Mouse (Mus musculus) stomach, postnatal 0 days (tissue): Measurements from ENCODE around the gene Ppp1r3a. TPM values are rescaled to one million over a fixed set of nuclear protein-coding genes. Genes with fewer than 3 reads are reported as not detected.
A peak's percentile ranks its signal among the peaks of the same experiment; 100 is the strongest.

Experiments
- ATAC-seq: fragments of 200-750 bp; cut with Nextera tagmentation; 2 replicates; pipeline ENCODE4 v1.8.0; 2017; ENCODE audit not compliant: low FRiP score, low TSS enrichment
- DNase-seq: peaks from one replicate; pipeline ENCODE4 v3.0.0-alpha.2; 2016; ENCODE audit warnings: low spot score
- H3K27ac ChIP-seq: fragments of 300-500 bp; sonication (generic); replicated peaks from 2 replicates; pipeline ENCODE4 v1.5.1; 2014; ENCODE audit warnings: mild to moderate bottlenecking, control low read depth
- H3K27me3 ChIP-seq: fragments of 300-500 bp; sonication (generic); 2 replicates; pipeline ENCODE4 v1.6.1; 2014; ENCODE audit warnings: low read length; ENCODE audit not compliant: control insufficient read depth, insufficient read depth
- H3K36me3 ChIP-seq: fragments of 300-500 bp; sonication (generic); 2 replicates; pipeline ENCODE4 v1.6.1; 2014; ENCODE audit warnings: low read length, mixed read lengths; ENCODE audit not compliant: control insufficient read depth, insufficient read depth
- H3K4me1 ChIP-seq: fragments of 300-500 bp; sonication (generic); replicated peaks from 2 replicates; pipeline ENCODE4 v1.6.1; 2014; ENCODE audit warnings: antibody characterized with exemption; ENCODE audit not compliant: control insufficient read depth, insufficient read depth
- H3K4me2 ChIP-seq: fragments of 300-500 bp; sonication (generic); replicated peaks from 2 replicates; pipeline ENCODE4 v1.6.1; 2014; ENCODE audit warnings: low read depth, mild to moderate bottlenecking, control low read depth, moderate library complexity
- H3K4me3 ChIP-seq: fragments of 300-500 bp; sonication (generic); 2 replicates; pipeline ENCODE4 v1.5.1; 2014; ENCODE audit warnings: low read depth, low read length, control low read depth
- H3K9ac ChIP-seq: fragments of 300-500 bp; sonication (generic); 2 replicates; pipeline ENCODE4 v1.6.1; 2014; ENCODE audit warnings: mild to moderate bottlenecking, low read length, control low read depth, mixed read lengths
- H3K9me3 ChIP-seq: fragments of 300-500 bp; sonication (generic); 2 replicates; pipeline ENCODE4 v1.6.1; 2016; ENCODE audit warnings: low read length; ENCODE audit not compliant: control insufficient read depth
- CTCF ChIP-seq: IDR thresholded peaks from 2 replicates; pipeline ENCODE4 v1.5.1; 2016; ENCODE audit warnings: antibody characterized with exemption, low read depth, mild to moderate bottlenecking, moderate library complexity
- EP300 ChIP-seq: optimal IDR thresholded peaks from 2 replicates; pipeline ENCODE3; 2016; ENCODE audit warnings: antibody characterized with exemption
- WGBS: fragments of 180-500 bp; shearing (Covaris S2); extraction: QIAGEN DNeasy Blood & Tissue Kit; methylation state at CpG from one replicate; pipeline ENCODE4 v1.1.7; 2014; 5-methylcytosine and 5-hydroxymethylcytosine counted together
- polyA plus RNA-seq: library from polyadenylated mRNA; unstranded; fragments of >200 nt; fragmentation: Nextera tagmentation; extraction: Ambion mirVana; gene quantifications from 2 replicates; pipeline ENCODE4 v1.2.1, GENCODE M21; 2015

The Ppp1r3a gene
- 2.4 and 2.7 TPM in 2 replicates for polyA plus RNA-seq

DNA sequence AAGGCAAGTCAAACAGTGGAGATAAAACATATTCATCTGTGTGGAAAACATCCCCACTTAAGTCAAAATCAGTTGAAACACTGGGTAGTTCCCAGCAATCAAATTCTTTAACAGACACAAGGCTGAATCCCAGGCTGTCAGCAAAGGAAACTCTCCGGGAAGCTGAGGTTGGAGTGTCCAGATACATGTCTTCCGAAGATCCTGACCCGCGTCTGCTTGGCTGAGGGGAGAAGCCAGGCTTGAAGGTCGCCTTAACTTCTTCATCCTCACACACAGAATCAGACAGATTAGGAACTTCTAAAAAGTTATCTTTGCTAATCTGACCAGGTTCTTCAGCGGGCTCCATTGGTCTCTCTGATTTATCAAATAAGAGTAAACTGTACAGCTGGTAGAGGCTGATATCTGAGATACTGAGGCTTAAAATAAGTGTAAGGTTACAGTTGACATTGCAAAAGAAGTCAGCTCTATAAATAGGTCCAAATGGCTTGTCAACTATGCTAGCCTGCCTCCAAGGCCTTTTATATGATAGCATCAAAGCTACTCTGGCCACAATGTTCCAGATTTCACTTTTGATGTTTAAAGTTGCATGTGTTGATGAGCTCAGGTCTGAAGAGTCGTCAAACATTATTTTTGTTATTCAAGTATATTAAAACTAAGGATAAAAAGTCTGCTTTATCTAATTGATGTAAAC lies at the start of gene Ppp1r3a:
Gene Ppp1r3a (minus strand): TSS at position 374 of the 691 bp plus-strand sequence.
- no peaks in the 10 kb centered on the region for H3K27me3 ChIP-seq
- no peaks in the 10 kb centered on the region for H3K9me3 ChIP-seq
- TF ChIP-seq EP300 (no peak), CTCF (no peak)
- ATAC-seq (no peak), DNase-seq (peak; percentile 21)
- no peak within 1 kb of the TSS for H3K4me2 ChIP-seq
- WGBS: 73% methylated on average over 7 of the region's 7 CpGs
- no peak within 1 kb of the TSS for H3K27ac ChIP-seq
- H3K4me1 ChIP-seq: no peaks in the 10 kb centered on the region
- H3K4me3 ChIP-seq: peak within 1 kb of the TSS; percentile 12; the same call in 1 of the 2 replicates
- H3K36me3 ChIP-seq: no peaks in the 10 kb centered on the region
- H3K9ac ChIP-seq: no peak within 1 kb of the TSS

- Histone ChIP-seq H3K9ac (no peak overlapping the region), H3K9me3 (no peaks in the 10 kb centered on the region), H3K4me2 (no peak overlapping the region), H3K36me3 (no peaks in the 10 kb centered on the region), H3K27me3 (no peaks in the 10 kb centered on the region), H3K4me1 (no peaks in the 10 kb centered on the region), H3K27ac (no peak overlapping the region), H3K4me3 (no peak overlapping the region)
- 69% methylated on average over 1 of the region's 1 CpGs for WGBS
- peak; percentile 23 for DNase-seq
- TF ChIP-seq EP300: no peak
- no peak for TF ChIP-seq CTCF
- peak; percentile 91 for ATAC-seq
Measured at GRCm38 (mm10) chr6:14787157-14787938, 32.3 kb upstream of the Ppp1r3a start.

GRCm38 (mm10) chr6:14777920-14778319 lies 22.8 kb upstream of the Ppp1r3a start:
- no peaks in the 10 kb centered on the region for H3K36me3 ChIP-seq
- WGBS: 82% methylated on average over 4 of the region's 4 CpGs
- H3K4me3 ChIP-seq: no peak overlapping the region
- no peaks in the 10 kb centered on the region for H3K4me1 ChIP-seq
- H3K4me2 ChIP-seq: no peak overlapping the region
- H3K27ac ChIP-seq: no peak overlapping the region
- DNase-seq (no peak), ATAC-seq (no peak)
- no peaks in the 10 kb centered on the region for H3K9me3 ChIP-seq
- H3K9ac ChIP-seq: no peak overlapping the region
- no peaks in the 10 kb centered on the region for H3K27me3 ChIP-seq
- TF ChIP-seq EP300: no peak
- no peak for TF ChIP-seq CTCF

DNA sequence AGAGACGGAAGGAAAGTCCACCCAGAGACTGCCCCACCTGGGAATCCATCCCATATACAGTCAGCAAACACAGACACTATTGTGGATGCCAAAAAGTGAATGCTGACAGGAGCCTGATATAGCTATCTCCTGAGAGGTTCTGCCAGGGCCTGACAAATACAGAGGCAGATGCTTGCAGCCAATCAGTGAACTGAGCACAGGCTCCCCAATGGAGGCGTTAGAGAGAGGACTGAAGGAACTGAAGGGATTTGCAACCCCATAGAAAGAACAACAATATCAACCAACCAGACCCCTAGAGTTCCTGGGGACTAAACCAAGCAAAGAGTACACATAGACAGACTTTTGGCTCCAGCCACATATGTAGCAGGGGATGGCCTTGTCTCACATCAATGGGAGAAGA lies 16.6 kb upstream of the Ppp1r3a start:
- DNase-seq: no peak
- Histone ChIP-seq H3K27me3 (no peaks in the 10 kb centered on the region), H3K27ac (no peak overlapping the region), H3K9me3 (no peaks in the 10 kb centered on the region), H3K4me1 (no peaks in the 10 kb centered on the region), H3K4me2 (no peak overlapping the region), H3K9ac (no peak overlapping the region), H3K4me3 (no peak overlapping the region), H3K36me3 (no peaks in the 10 kb centered on the region)
- TF ChIP-seq EP300: no peak
- ATAC-seq: no peak
- 83% methylated on average over 2 of the region's 2 CpGs for WGBS

DNA sequence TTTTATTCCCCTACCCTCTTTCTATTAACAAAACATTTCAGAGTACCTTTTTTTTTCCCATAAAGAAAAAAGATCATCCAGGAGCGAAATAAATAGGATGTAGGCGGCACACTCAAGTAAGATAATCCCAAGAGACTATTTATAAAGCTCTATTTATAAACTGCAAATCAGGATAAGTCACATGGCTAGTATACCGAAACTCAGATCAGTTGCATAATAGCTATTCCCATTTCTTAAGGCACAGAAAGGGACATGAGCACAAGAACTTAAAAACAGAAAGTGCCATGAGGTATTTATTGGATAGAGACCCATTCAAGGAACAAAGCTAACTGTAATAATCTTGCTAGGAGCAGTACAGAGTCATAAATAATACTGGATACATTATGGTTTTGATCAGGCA lies 2.4 kb upstream of the Ppp1r3a start:
- DNase-seq: no peak
- H3K4me2 ChIP-seq: no peak overlapping the region
- no peaks in the 10 kb centered on the region for H3K36me3 ChIP-seq
- H3K27ac ChIP-seq: no peak overlapping the region
- H3K4me1 ChIP-seq: no peaks in the 10 kb centered on the region
- no peaks in the 10 kb centered on the region for H3K9me3 ChIP-seq
- 63% methylated on average over 3 of the region's 3 CpGs for WGBS
- H3K27me3 ChIP-seq: no peaks in the 10 kb centered on the region
- no peak for TF ChIP-seq CTCF
- TF ChIP-seq EP300: no peak
- no peak for ATAC-seq
- H3K4me3 ChIP-seq: no peak overlapping the region
- H3K9ac ChIP-seq: no peak overlapping the region

GRCm38 (mm10) chr6:14753512-14753911 lies 1.6 kb downstream of the Ppp1r3a start:
- Histone ChIP-seq H3K4me1 (no peaks in the 10 kb centered on the region), H3K9me3 (no peaks in the 10 kb centered on the region), H3K4me2 (no peak overlapping the region), H3K27ac (no peak overlapping the region), H3K4me3 (no peak overlapping the region), H3K36me3 (no peaks in the 10 kb centered on the region), H3K27me3 (no peaks in the 10 kb centered on the region), H3K9ac (no peak overlapping the region)
- TF ChIP-seq CTCF (no peak), EP300 (no peak)
- DNase-seq (no peak), ATAC-seq (no peak)
- 73% methylated on average over 4 of the region's 4 CpGs for WGBS
